Mouse (Mus musculus) liver, postnatal 0 days (tissue): ENCODE data around the gene Lbx2.

Experiments
- CTCF ChIP-seq: sonication (generic); IDR thresholded peaks from 2 replicates; pipeline ENCODE4 v1.5.1; 2016; ENCODE audit warnings: antibody characterized with exemption, low read depth
- EP300 ChIP-seq: IDR thresholded peaks from 2 replicates; pipeline ENCODE4 v1.6.1; 2016; ENCODE audit warnings: antibody characterized with exemption, low read depth, mild to moderate bottlenecking

DNA sequence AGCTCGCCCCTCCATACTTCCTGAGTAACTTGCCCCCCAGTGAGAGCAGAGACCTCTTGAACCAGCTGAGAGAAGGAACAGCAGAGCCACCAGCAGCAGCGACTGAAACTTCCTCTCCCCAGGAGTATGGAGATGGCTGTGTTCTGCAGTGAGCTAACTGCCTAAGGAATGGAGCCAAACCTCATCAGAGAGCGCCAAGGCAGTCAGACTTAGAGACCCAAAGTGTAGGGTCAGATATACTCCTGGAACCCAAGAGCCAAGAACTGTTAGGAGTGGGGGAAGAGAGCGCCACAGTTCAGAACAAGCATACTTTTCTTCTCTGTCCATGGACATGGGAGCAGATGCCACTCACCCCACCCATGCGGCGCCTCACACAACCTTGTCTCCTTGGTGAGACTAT, 19.7 kb upstream of the Lbx2 start:
- TF ChIP-seq CTCF (no peak), EP300 (no peak)
